Mouse (Mus musculus) ES-E14 (cell line): ENCODE measurements around the gene Ints6. TPM values are rescaled to one million over a fixed set of nuclear protein-coding genes. Genes with fewer than 3 reads are reported as not detected.

Experiments
- DNase-seq: peaks from one replicate; pipeline ENCODE4 v3.0.0-alpha.2; 2013; ENCODE audit warnings: low read depth, low spot score
- H3K27ac ChIP-seq: 2 replicates; pipeline ENCODE4 v1.5.1; 2012; ENCODE audit warnings: low read depth, mild to moderate bottlenecking, low read length, moderate library complexity, mixed read lengths; ENCODE audit not compliant: poor library complexity, insufficient read depth, severe bottlenecking
- H3K36me3 ChIP-seq: 2 replicates; pipeline ENCODE4 v1.6.1; 2012; ENCODE audit warnings: mild to moderate bottlenecking, low read length, moderate library complexity, mixed read lengths; ENCODE audit not compliant: control insufficient read depth, poor library complexity, insufficient read depth, severe bottlenecking
- H3K4me1 ChIP-seq, 2 experiments: fragments of 150-350 bp in 1 of 2; sonication (generic) in 1 of 2; 2 replicates each; pipeline ENCODE4 v1.6.1; 2012; ENCODE audit warnings: low read length in 2 of 2, mild to moderate bottlenecking in 1 of 2, mixed read lengths in 1 of 2; ENCODE audit not compliant: control insufficient read depth in 2 of 2, insufficient read depth in 2 of 2, poor library complexity in 1 of 2
- H3K4me3 ChIP-seq, 2 experiments: fragments of 150-350 bp in 1 of 2; sonication (generic) in 1 of 2; 2 replicates each; pipeline ENCODE4 v1.5.1; 2012; ENCODE audit warnings: low read length in 2 of 2, low read depth in 1 of 2, mild to moderate bottlenecking in 1 of 2, mixed read lengths in 1 of 2; ENCODE audit not compliant: insufficient read depth in 1 of 2, poor library complexity in 1 of 2, severe bottlenecking in 1 of 2
- H3K9ac ChIP-seq: 2 replicates; pipeline ENCODE4 v1.6.1; 2012; ENCODE audit warnings: low read depth, mild to moderate bottlenecking, low read length, mixed read lengths; ENCODE audit not compliant: poor library complexity, insufficient read depth, severe bottlenecking
- H3K9me3 ChIP-seq: fragments of 150-350 bp; sonication (generic); 2 replicates; pipeline ENCODE4 v1.6.1; 2012; ENCODE audit warnings: low read depth, mild to moderate bottlenecking, low read length; ENCODE audit not compliant: control insufficient read depth, insufficient read depth
- CHD2 ChIP-seq: IDR thresholded peaks from 2 replicates; pipeline ENCODE4 v1.6.1; 2014; ENCODE audit warnings: mild to moderate bottlenecking, low read depth, low read length, inconsistent platforms
- HCFC1 ChIP-seq: IDR thresholded peaks from 2 replicates; pipeline ENCODE4 v1.6.1; 2012; ENCODE audit warnings: low read length, inconsistent platforms, borderline replicate concordance; ENCODE audit not compliant: insufficient read depth
- MAFK ChIP-seq: IDR thresholded peaks from 2 replicates; pipeline ENCODE4 v1.6.1; 2014; ENCODE audit warnings: mild to moderate bottlenecking, low read depth, low read length, inconsistent platforms; ENCODE audit not compliant: insufficient read depth
- ZC3H11A ChIP-seq: IDR thresholded peaks from 2 replicates; pipeline ENCODE4 v1.6.1; 2012; ENCODE audit warnings: low read depth, mild to moderate bottlenecking, inconsistent platforms, low read length, borderline replicate concordance
- ZNF384 ChIP-seq: IDR thresholded peaks from 2 replicates; pipeline ENCODE4 v1.6.1; 2012; ENCODE audit warnings: low read depth, low read length, inconsistent platforms
- in situ Hi-C, 2 experiments: fragments of 600-800 bp; cut with MboI; formaldehyde crosslinking; loops; one replicate each; pipeline ENCODE4 v1.15.1; 2025; ENCODE audit warnings: low sequenced_read_pairs in 2 of 2, inconsistent platforms in 1 of 2; ENCODE audit not compliant: unreplicated experiment in 2 of 2
- total RNA-seq: library from RNA; depleted of rRNA; stranded (reverse); fragments of 300-350 nt; gene quantifications from 2 replicates; pipeline ENCODE4 v1.2.3, GENCODE M21; 2012

Gene Ints6
- total RNA-seq, 1 experiment: 38.4 TPM

DNA sequence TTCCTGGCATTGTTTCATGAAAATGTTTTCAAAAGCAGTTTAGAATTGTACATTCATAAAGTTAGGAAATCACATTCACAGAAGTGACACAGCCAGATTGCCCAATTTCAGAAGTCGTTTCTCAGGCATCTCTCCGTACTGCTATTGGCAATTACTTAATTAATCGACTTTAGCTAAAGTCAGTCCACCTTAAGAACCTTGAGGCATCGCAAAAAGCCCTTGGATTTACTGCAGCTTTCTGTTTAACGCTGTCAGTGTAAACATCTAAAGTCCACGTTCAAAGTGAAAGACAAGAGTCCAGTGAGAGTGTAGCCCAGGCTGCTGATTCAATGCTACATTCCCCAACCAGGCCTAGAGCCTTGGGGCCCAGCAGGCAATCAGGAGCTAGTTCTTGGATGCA, 98.6 kb downstream of the Ints6 start:
- Histone ChIP-seq H3K9me3 (no peaks in the 10 kb centered on the region), H3K4me3 (no peak overlapping the region), H3K9ac (no peak overlapping the region), H3K27ac (no peak overlapping the region), H3K36me3 (no peaks in the 10 kb centered on the region), H3K4me1 (peaks cover 0 to 3% of the 10 kb centered on the region in 2 experiments; a peak in 1 of 4 replicates)
- in situ Hi-C loops: no loop called here
- TF ChIP-seq ZNF384 (no peak), HCFC1 (no peak), MAFK (no peak), ZC3H11A (no peak), CHD2 (no peak)
- no peak for DNase-seq

DNA sequence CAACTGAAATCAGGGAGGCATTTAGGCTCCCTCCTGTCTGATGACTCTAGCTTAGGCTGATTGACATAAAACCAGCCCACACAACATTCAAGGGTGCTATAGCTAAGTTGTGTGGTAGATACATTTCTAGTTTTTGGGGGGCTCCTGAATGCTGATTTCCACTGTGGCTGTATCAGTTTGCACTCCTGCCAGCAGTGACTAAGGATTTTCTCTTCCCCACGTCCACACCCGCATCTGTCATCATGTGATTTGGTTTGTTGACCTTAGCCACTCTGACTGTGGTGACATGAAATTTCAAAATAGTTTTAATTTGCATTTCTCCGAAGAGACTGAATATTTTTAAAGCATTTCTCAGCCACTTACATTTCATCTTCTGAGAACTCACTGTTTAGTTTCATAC, 103.5 kb downstream of the Ints6 start:
- Histone ChIP-seq H3K27ac (no peak overlapping the region), H3K9ac (no peak overlapping the region), H3K4me1 (no peaks in the 10 kb centered on the region), H3K4me3 (no peak overlapping the region), H3K36me3 (no peaks in the 10 kb centered on the region), H3K9me3 (no peaks in the 10 kb centered on the region)
- in situ Hi-C loops: no loop called here
- no peak for DNase-seq
- no peak for TF ChIP-seq ZNF384
- TF ChIP-seq ZC3H11A: no peak
- no peak for TF ChIP-seq HCFC1
- TF ChIP-seq MAFK: no peak
- TF ChIP-seq CHD2: no peak

DNA sequence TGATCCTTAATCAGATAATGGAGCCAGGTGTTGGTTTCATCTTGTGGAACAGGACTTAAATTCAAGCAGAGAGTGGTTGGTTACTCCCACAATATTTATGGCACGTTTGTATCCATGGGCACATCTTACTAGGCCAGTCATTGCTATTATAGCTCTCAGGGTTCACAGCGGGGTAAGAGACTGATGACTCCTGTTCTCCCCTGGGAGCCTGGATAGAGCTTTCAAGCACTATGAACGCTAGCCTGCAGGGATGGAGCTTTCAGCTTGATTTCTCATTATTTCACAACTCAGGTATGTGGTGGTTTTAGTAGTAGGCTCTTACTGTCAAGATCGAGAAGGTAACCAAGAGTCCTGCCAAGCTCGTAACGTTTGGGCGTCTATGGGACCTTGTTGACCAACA, 105.0 kb downstream of the Ints6 start:
- Histone ChIP-seq H3K4me1 (no peaks in the 10 kb centered on the region), H3K27ac (no peak overlapping the region), H3K9me3 (no peaks in the 10 kb centered on the region), H3K36me3 (no peaks in the 10 kb centered on the region), H3K9ac (no peak overlapping the region), H3K4me3 (no peak overlapping the region)
- in situ Hi-C loops: no loop called here
- TF ChIP-seq ZC3H11A: no peak
- TF ChIP-seq HCFC1: no peak
- no peak for TF ChIP-seq ZNF384
- no peak for TF ChIP-seq MAFK
- TF ChIP-seq CHD2: no peak
- no peak for DNase-seq

DNA sequence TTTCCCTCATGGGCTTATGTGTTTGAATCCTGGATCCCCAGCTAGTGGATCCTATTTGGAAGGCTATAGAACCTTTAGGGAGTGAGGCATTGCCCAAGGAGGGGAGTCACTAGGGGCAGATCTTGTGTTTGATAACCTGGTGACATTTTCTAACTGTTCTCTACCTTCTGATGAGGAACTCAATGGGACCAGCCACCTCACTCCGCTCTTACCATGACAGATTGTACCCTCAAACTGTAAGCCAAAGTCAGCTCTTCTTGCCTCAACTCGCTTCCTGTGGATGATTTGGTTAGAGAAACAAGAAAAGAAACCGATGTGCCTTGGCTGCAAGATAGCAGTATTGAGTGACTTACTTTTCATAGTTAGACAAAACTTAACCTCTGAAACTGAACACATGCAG, 109.2 kb downstream of the Ints6 start:
- no peaks in the 10 kb centered on the region for H3K4me1 ChIP-seq
- in situ Hi-C loops: no loop called here
- H3K9me3 ChIP-seq: no peaks in the 10 kb centered on the region
- H3K36me3 ChIP-seq: no peaks in the 10 kb centered on the region
- DNase-seq: no peak
- no peak overlapping the region for H3K9ac ChIP-seq
- no peak overlapping the region for H3K27ac ChIP-seq
- H3K4me3 ChIP-seq: no peak overlapping the region
- TF ChIP-seq ZNF384: no peak
- TF ChIP-seq HCFC1: no peak
- no peak for TF ChIP-seq ZC3H11A
- no peak for TF ChIP-seq CHD2
- no peak for TF ChIP-seq MAFK

DNA sequence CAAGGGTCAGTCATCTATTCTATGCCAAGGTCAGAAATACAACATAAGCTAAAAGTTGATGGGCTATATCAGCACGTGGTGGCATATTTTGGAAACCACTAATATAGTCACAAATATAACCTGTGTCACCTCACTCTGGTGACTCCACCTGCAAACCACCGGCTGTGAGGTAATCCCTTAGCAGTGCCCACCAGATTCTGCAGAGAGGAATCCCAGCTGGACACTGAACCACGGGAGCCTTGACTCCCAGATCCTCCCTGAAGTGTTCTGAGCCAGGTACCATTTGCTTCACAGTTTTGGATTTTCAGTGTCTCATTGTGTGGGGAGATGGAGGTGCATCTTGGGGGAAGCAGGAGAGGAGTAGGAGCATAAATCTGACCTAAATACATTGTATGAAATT, 110.6 kb downstream of the Ints6 start:
- no peak overlapping the region for H3K27ac ChIP-seq
- no peak overlapping the region for H3K9ac ChIP-seq
- no peak overlapping the region for H3K4me3 ChIP-seq
- H3K4me1 ChIP-seq: no peaks in the 10 kb centered on the region
- in situ Hi-C loops: no loop called here
- H3K9me3 ChIP-seq: no peaks in the 10 kb centered on the region
- no peaks in the 10 kb centered on the region for H3K36me3 ChIP-seq
- TF ChIP-seq HCFC1 (no peak), ZNF384 (no peak), CHD2 (no peak), ZC3H11A (no peak), MAFK (no peak)
- no peak for DNase-seq
